Mouse (Mus musculus) kidney, embryonic 15.5 days (tissue): Measurements from ENCODE around the gene Nanos3. TPM values are rescaled to one million over a fixed set of nuclear protein-coding genes. Genes with fewer than 3 reads are reported as not detected.

Experiments
- ATAC-seq: fragments of 200-750 bp; cut with Nextera tagmentation; replicated peaks from 2 replicates; pipeline ENCODE4 v1.8.0; 2017; ENCODE audit warnings: moderate TSS enrichment; ENCODE audit not compliant: low FRiP score
- H3K27ac ChIP-seq: fragments of 300-500 bp; sonication (generic); 2 replicates; pipeline ENCODE4 v1.5.1; 2015; ENCODE audit warnings: mild to moderate bottlenecking, inconsistent platforms
- H3K27me3 ChIP-seq: fragments of 300-500 bp; sonication (generic); 2 replicates; pipeline ENCODE4 v1.6.1; 2015; ENCODE audit warnings: inconsistent platforms
- H3K36me3 ChIP-seq: fragments of 300-500 bp; sonication (generic); 2 replicates; pipeline ENCODE4 v1.6.1; 2015; ENCODE audit warnings: inconsistent platforms
- H3K4me1 ChIP-seq: fragments of 300-500 bp; sonication (generic); 2 replicates; pipeline ENCODE4 v1.6.1; 2015; ENCODE audit warnings: inconsistent platforms
- H3K4me2 ChIP-seq: fragments of 300-500 bp; sonication (generic); 2 replicates; pipeline ENCODE4 v1.6.1; 2015; ENCODE audit warnings: moderate library complexity, mild to moderate bottlenecking, inconsistent platforms
- H3K4me3 ChIP-seq: fragments of 300-500 bp; sonication (generic); replicated peaks from 2 replicates; pipeline ENCODE4 v1.5.1; 2015; ENCODE audit warnings: mild to moderate bottlenecking, inconsistent platforms
- H3K9ac ChIP-seq: fragments of 300-500 bp; sonication (generic); 2 replicates; pipeline ENCODE4 v1.6.1; 2015; ENCODE audit warnings: mild to moderate bottlenecking, inconsistent platforms
- H3K9me3 ChIP-seq: fragments of 300-500 bp; sonication (generic); replicated peaks from 2 replicates; pipeline ENCODE4 v1.6.1; 2016; ENCODE audit warnings: inconsistent platforms
- WGBS: fragments of 180-500 bp; shearing (Covaris S2); methylation state at CpG from one replicate; pipeline ENCODE4 v1.1.7; 2015; ENCODE audit warnings: mixed read lengths; 5-methylcytosine and 5-hydroxymethylcytosine counted together
- polyA plus RNA-seq: library from polyadenylated mRNA; unstranded; fragments of >200 nt; fragmentation: Nextera tagmentation; extraction: Ambion mirVana; gene quantifications from 2 replicates; pipeline ENCODE4 v1.2.1, GENCODE M21; 2015

The Nanos3 gene
- 3.6 and 4.7 TPM in 2 replicates for polyA plus RNA-seq

- no peaks in the 10 kb centered on the region for H3K27me3 ChIP-seq
- peak within 1 kb of the TSS; percentile 91 for H3K27ac ChIP-seq
- peak within 1 kb of the TSS; percentile 91 for H3K9ac ChIP-seq
- peaks cover 59% of the 10 kb centered on the region for H3K4me1 ChIP-seq
- ATAC-seq, result no peak
- H3K9me3 ChIP-seq, result no peaks in the 10 kb centered on the region
- WGBS, result 97% methylated on average over 7 of the region's 7 CpGs
- H3K36me3 ChIP-seq, result no peaks in the 10 kb centered on the region
- peak within 1 kb of the TSS; percentile 86 for H3K4me2 ChIP-seq
- peak within 1 kb of the TSS; percentile 71 for H3K4me3 ChIP-seq
Measured at GRCm38 (mm10) chr8:84185117-84185516, at the start of gene Nanos3. Nanos3 (minus strand) TSS chr8:84185217.

DNA sequence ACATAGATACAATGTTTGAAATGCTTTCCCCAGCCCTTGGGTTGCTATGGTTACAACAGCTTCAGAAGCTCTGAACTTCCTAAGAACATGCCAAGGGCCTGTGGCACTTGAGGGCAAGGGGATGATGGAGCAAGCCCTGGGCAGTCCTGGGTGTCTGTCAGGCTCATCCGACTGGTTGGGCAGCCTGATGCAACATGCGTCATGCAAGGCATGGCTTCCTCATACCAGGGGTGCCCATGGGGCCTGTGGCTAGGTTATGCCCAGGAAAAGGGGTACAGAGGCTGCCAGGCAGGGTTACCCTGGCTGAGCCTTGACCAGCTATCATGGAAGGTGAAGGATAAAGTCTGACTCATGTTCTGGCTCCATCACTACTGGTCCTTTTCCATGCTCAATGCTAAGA lies 48.0 kb upstream of the Nanos3 start:
- 91% methylated on average over 2 of the region's 2 CpGs for WGBS
- no peak overlapping the region for H3K4me3 ChIP-seq
- H3K9me3 ChIP-seq, result no peaks in the 10 kb centered on the region
- no peak overlapping the region for H3K27ac ChIP-seq
- no peak for ATAC-seq
- H3K4me2 ChIP-seq, result no peak overlapping the region
- no peak overlapping the region for H3K9ac ChIP-seq
- peaks cover 18% of the 10 kb centered on the region for H3K4me1 ChIP-seq
- H3K36me3 ChIP-seq, result peaks cover 70% of the 10 kb centered on the region
- H3K27me3 ChIP-seq, result no peaks in the 10 kb centered on the region

- H3K4me2 ChIP-seq, result no peak overlapping the region
- H3K9ac ChIP-seq, result no peak overlapping the region
- H3K9me3 ChIP-seq, result no peaks in the 10 kb centered on the region
- H3K4me3 ChIP-seq, result no peak overlapping the region
- WGBS, result 82% methylated on average over 17 of the region's 17 CpGs
- H3K4me1 ChIP-seq, result peaks cover 5% of the 10 kb centered on the region
- H3K27ac ChIP-seq, result no peak overlapping the region
- ATAC-seq, result no peak
- peaks cover 93% of the 10 kb centered on the region for H3K36me3 ChIP-seq
- H3K27me3 ChIP-seq, result no peaks in the 10 kb centered on the region
Measured at GRCm38 (mm10) chr8:84230735-84231134, 45.7 kb upstream of the Nanos3 start.

GRCm38 (mm10) chr8:84223322-84224029 lies 38.5 kb upstream of the Nanos3 start:
- peaks cover 96% of the 10 kb centered on the region for H3K36me3 ChIP-seq
- H3K9ac ChIP-seq, result no peak overlapping the region
- no peak overlapping the region for H3K27ac ChIP-seq
- no peak overlapping the region for H3K4me3 ChIP-seq
- no peak overlapping the region for H3K4me2 ChIP-seq
- no peaks in the 10 kb centered on the region for H3K4me1 ChIP-seq
- H3K9me3 ChIP-seq, result no peaks in the 10 kb centered on the region
- WGBS, result 85% methylated on average over 21 of the region's 21 CpGs
- H3K27me3 ChIP-seq, result no peaks in the 10 kb centered on the region
- ATAC-seq, result no peak; the same call in 1 of the 2 replicates

- no peak overlapping the region for H3K4me2 ChIP-seq
- no peaks in the 10 kb centered on the region for H3K27me3 ChIP-seq
- H3K4me1 ChIP-seq, result no peaks in the 10 kb centered on the region
- no peak overlapping the region for H3K4me3 ChIP-seq
- no peak overlapping the region for H3K27ac ChIP-seq
- WGBS, result 89% methylated on average over 9 of the region's 9 CpGs
- ATAC-seq, result no peak
- H3K9ac ChIP-seq, result no peak overlapping the region
- peaks cover 96% of the 10 kb centered on the region for H3K36me3 ChIP-seq
- H3K9me3 ChIP-seq, result no peaks in the 10 kb centered on the region
Measured at GRCm38 (mm10) chr8:84222566-84223165, 37.6 kb upstream of the Nanos3 start.

DNA sequence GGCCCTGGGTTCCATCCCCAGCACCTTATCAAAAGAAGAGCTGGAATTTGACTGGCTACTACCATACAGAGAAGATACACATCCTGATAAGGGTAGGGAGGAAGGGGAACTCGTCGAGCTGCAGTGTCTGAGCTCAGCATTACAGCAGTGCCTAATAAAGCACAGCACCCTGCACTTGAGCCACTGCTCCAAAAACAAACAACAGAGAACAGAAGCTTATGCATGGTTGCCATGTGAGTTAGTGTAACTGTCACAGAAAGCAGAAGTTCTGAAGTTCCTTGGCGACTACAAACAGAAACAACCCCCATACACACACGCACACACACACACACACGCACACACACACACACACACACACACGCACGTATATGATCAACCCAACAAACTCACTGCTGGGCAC lies 35.1 kb upstream of the Nanos3 start:
- Histone ChIP-seq H3K27ac (no peak overlapping the region), H3K9ac (no peak overlapping the region), H3K4me1 (no peaks in the 10 kb centered on the region), H3K27me3 (no peaks in the 10 kb centered on the region), H3K9me3 (no peaks in the 10 kb centered on the region), H3K4me3 (no peak overlapping the region), H3K4me2 (no peak overlapping the region), H3K36me3 (peaks cover 96% of the 10 kb centered on the region)
- ATAC-seq, result no peak
- 85% methylated on average over 7 of the region's 7 CpGs for WGBS

- ATAC-seq, result no peak
- no peak overlapping the region for H3K27ac ChIP-seq
- H3K36me3 ChIP-seq, result peaks cover 94% of the 10 kb centered on the region
- H3K9ac ChIP-seq, result no peak overlapping the region
- H3K4me1 ChIP-seq, result no peaks in the 10 kb centered on the region
- no peak overlapping the region for H3K4me3 ChIP-seq
- no peak overlapping the region for H3K4me2 ChIP-seq
- H3K27me3 ChIP-seq, result no peaks in the 10 kb centered on the region
- 95% methylated on average over 5 of the region's 5 CpGs for WGBS
- H3K9me3 ChIP-seq, result no peaks in the 10 kb centered on the region
Measured at GRCm38 (mm10) chr8:84218143-84218542, 33.1 kb upstream of the Nanos3 start.

DNA sequence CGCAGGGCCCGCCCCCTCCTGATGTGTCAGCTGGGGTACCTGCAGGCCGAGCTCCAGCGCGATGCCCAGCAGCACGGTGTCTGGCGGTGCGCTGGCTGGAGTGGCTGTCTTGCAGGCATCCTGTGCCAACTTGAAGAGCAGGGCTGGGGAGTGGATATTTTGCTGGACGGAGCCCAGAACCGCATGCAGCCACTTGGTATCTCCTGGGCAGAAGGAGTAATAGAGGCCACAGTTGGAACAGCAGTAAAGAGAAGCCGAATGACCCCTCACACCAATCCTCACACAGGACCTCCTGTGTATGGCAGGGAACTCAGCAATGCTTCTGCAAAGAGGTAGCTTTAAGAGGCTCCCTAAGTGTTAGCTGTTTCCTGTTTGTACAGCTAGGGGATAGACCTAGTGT lies 32.2 kb upstream of the Nanos3 start:
- Histone ChIP-seq H3K9ac (no peak overlapping the region), H3K27ac (no peak overlapping the region), H3K4me2 (no peak overlapping the region), H3K4me1 (no peaks in the 10 kb centered on the region), H3K9me3 (no peaks in the 10 kb centered on the region), H3K27me3 (no peaks in the 10 kb centered on the region), H3K4me3 (no peak overlapping the region), H3K36me3 (peaks cover 94% of the 10 kb centered on the region)
- no peak for ATAC-seq
- WGBS, result 97% methylated on average over 11 of the region's 11 CpGs

GRCm38 (mm10) chr8:84213277-84213676 lies 28.3 kb upstream of the Nanos3 start:
- no peaks in the 10 kb centered on the region for H3K27me3 ChIP-seq
- ATAC-seq, result no peak
- H3K4me1 ChIP-seq, result peaks cover 24% of the 10 kb centered on the region
- H3K4me3 ChIP-seq, result no peak overlapping the region
- no peak overlapping the region for H3K4me2 ChIP-seq
- H3K27ac ChIP-seq, result no peak overlapping the region
- no peak overlapping the region for H3K9ac ChIP-seq
- no peaks in the 10 kb centered on the region for H3K9me3 ChIP-seq
- peaks cover 94% of the 10 kb centered on the region for H3K36me3 ChIP-seq
- WGBS, result 91% methylated on average over 4 of the region's 4 CpGs

GRCm38 (mm10) chr8:84211881-84212563 lies 27.0 kb upstream of the Nanos3 start:
- no peaks in the 10 kb centered on the region for H3K27me3 ChIP-seq
- peaks cover 82% of the 10 kb centered on the region for H3K36me3 ChIP-seq
- H3K27ac ChIP-seq, result no peak overlapping the region
- H3K9ac ChIP-seq, result no peak overlapping the region
- H3K4me2 ChIP-seq, result no peak overlapping the region
- no peak overlapping the region for H3K4me3 ChIP-seq
- ATAC-seq, result no peak
- peaks cover 36% of the 10 kb centered on the region for H3K4me1 ChIP-seq
- H3K9me3 ChIP-seq, result no peaks in the 10 kb centered on the region
- WGBS, result 91% methylated on average over 31 of the region's 31 CpGs

DNA sequence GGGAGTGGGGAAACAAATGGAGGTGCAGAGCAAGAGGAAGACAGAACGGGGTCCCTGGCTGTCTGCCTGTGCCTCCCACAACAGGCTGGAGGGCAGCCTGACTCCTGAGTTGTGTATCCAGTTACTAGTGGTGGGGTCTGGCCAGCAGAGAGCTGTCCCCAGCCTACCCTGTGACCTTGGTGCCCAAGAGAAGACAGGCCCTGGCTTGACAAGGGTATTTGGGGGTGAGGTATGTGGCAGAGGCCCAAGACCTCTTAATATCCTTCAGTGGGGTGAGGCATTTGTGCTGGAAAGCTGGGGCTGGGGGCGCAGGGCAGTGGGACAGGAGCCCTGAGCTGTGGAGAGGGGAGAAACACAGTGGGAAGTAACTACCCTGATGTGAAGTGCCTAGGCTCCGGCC lies 26.2 kb upstream of the Nanos3 start:
- Histone ChIP-seq H3K27me3 (no peaks in the 10 kb centered on the region), H3K36me3 (peaks cover 77% of the 10 kb centered on the region), H3K9ac (no peak overlapping the region), H3K4me2 (no peak overlapping the region), H3K9me3 (no peaks in the 10 kb centered on the region), H3K4me1 (peaks cover 36% of the 10 kb centered on the region), H3K4me3 (no peak overlapping the region), H3K27ac (no peak overlapping the region)
- ATAC-seq, result no peak
- WGBS, result 83% methylated on average over 3 of the region's 3 CpGs

- H3K9me3 ChIP-seq, result no peaks in the 10 kb centered on the region
- ATAC-seq, result no peak
- peaks cover 36% of the 10 kb centered on the region for H3K4me1 ChIP-seq
- no peak overlapping the region for H3K27ac ChIP-seq
- no peaks in the 10 kb centered on the region for H3K27me3 ChIP-seq
- H3K4me2 ChIP-seq, result no peak overlapping the region; the same call in 1 of the 2 replicates
- no peak overlapping the region; the same call in 1 of the 2 replicates for H3K9ac ChIP-seq
- no peak overlapping the region for H3K4me3 ChIP-seq
- 65% methylated on average over 34 of the region's 34 CpGs for WGBS
- peaks cover 76% of the 10 kb centered on the region for H3K36me3 ChIP-seq
Measured at GRCm38 (mm10) chr8:84210167-84210791, 25.3 kb upstream of the Nanos3 start.
